Mouse (Mus musculus) limb, embryonic 14.5 days (tissue): ENCODE measurements at regions not wholly inside any gene's neighbourhood (a gene's known extent, or its start where the extent isn't known, plus 50 kb on each side); places are given as distances from the start of the nearest gene placed in this dataset.

Source experiments
- ATAC-seq: fragments of 200-750 bp; cut with Nextera tagmentation; 2 replicates; pipeline ENCODE4 v1.8.0; 2017; ENCODE audit warnings: low read depth, moderate number of reproducible peaks, moderate TSS enrichment; ENCODE audit not compliant: low FRiP score
- DNase-seq: peaks from one replicate; pipeline ENCODE4 v3.0.0-alpha.2; 2015; ENCODE audit warnings: low spot score
- H3K27ac ChIP-seq: fragments of 300-500 bp; sonication (generic); replicated peaks from 2 replicates; pipeline ENCODE4 v1.5.1; 2014; ENCODE audit warnings: low read depth, mild to moderate bottlenecking, low read length, moderate library complexity, mixed read lengths
- H3K27me3 ChIP-seq: fragments of 300-500 bp; sonication (generic); 2 replicates; pipeline ENCODE4 v1.6.1; 2014; ENCODE audit warnings: low read length, mixed read lengths; ENCODE audit not compliant: control insufficient read depth, insufficient read depth
- H3K36me3 ChIP-seq: fragments of 300-500 bp; sonication (generic); 2 replicates; pipeline ENCODE4 v1.6.1; 2014; ENCODE audit warnings: mild to moderate bottlenecking, low read length, moderate library complexity, mixed read lengths; ENCODE audit not compliant: control insufficient read depth, insufficient read depth
- H3K4me1 ChIP-seq: fragments of 300-500 bp; sonication (generic); 2 replicates; pipeline ENCODE4 v1.6.1; 2014; ENCODE audit warnings: antibody characterized with exemption, low read length, mixed read lengths; ENCODE audit not compliant: control insufficient read depth, insufficient read depth
- H3K4me2 ChIP-seq: fragments of 300-500 bp; sonication (generic); replicated peaks from 2 replicates; pipeline ENCODE4 v1.6.1; 2014; ENCODE audit warnings: low read depth, mild to moderate bottlenecking, low read length, moderate library complexity; ENCODE audit not compliant: severe bottlenecking
- H3K4me3 ChIP-seq: fragments of 300-500 bp; sonication (generic); replicated peaks from 2 replicates; pipeline ENCODE4 v1.5.1; 2014; ENCODE audit warnings: low read length
- H3K9ac ChIP-seq: fragments of 300-500 bp; sonication (generic); 2 replicates; pipeline ENCODE4 v1.6.1; 2014; ENCODE audit warnings: mild to moderate bottlenecking, low read depth, low read length, moderate library complexity; ENCODE audit not compliant: severe bottlenecking
- H3K9me3 ChIP-seq: fragments of 300-500 bp; sonication (generic); 2 replicates; pipeline ENCODE4 v1.6.1; 2016; ENCODE audit warnings: low read length; ENCODE audit not compliant: control insufficient read depth
- POLR2A ChIP-seq: fragments of 200-500 bp; IDR thresholded peaks from 2 replicates; pipeline ENCODE4 v1.8.0; 2012; ENCODE audit warnings: inconsistent platforms, mild to moderate bottlenecking, moderate library complexity, borderline replicate concordance; ENCODE audit not compliant: insufficient read depth, insufficient read length; ENCODE audit errors: extremely low read depth
- WGBS: fragments of 180-500 bp; shearing (Covaris S2); extraction: QIAGEN DNeasy Blood & Tissue Kit; methylation state at CpG from one replicate; pipeline ENCODE4 v1.1.7; 2014; 5-methylcytosine and 5-hydroxymethylcytosine counted together

GRCm38 (mm10) chr4:87570950-87571349 lies 340.7 kb upstream of the Slc24a2 start:
- no peak for DNase-seq
- 67% methylated on average over 8 of the region's 8 CpGs for WGBS
- TF ChIP-seq POLR2A = no peak
- ATAC-seq = no peak; the same call in 1 of the 2 replicates
- Histone ChIP-seq H3K9me3 (no peaks in the 10 kb centered on the region), H3K4me1 (peaks cover 19% of the 10 kb centered on the region), H3K27ac (no peak overlapping the region), H3K27me3 (no peaks in the 10 kb centered on the region), H3K9ac (no peak overlapping the region), H3K4me3 (0 out of 2 replicates have a peak overlapping the region, but pooled peaks have one; percentile 0), H3K36me3 (no peaks in the 10 kb centered on the region), H3K4me2 (peak overlapping the region; percentile 30; the same call in 1 of the 2 replicates)

- peak; percentile 61 for DNase-seq
- Histone ChIP-seq H3K27me3 (no peaks in the 10 kb centered on the region), H3K4me2 (peak overlapping the region; percentile 30), H3K27ac (0 out of 2 replicates have a peak overlapping the region, but pooled peaks have one; percentile 10), H3K36me3 (no peaks in the 10 kb centered on the region), H3K4me1 (peaks cover 19% of the 10 kb centered on the region), H3K4me3 (0 out of 2 replicates have a peak overlapping the region, but pooled peaks have one; percentile 0), H3K9me3 (no peaks in the 10 kb centered on the region), H3K9ac (no peak overlapping the region)
- 22% methylated on average over 13 of the region's 13 CpGs for WGBS
- peak; percentile 78 for ATAC-seq
- no peak for TF ChIP-seq POLR2A
These were observed 340.2 kb upstream of the Slc24a2 start for GRCm38 (mm10) chr4:87570470-87570891.

- no peaks in the 10 kb centered on the region for H3K9me3 ChIP-seq
- no peaks in the 10 kb centered on the region for H3K36me3 ChIP-seq
- no peak for TF ChIP-seq POLR2A
- DNase-seq (no peak), ATAC-seq (no peak)
- no peak overlapping the region for H3K4me3 ChIP-seq
- H3K4me2 ChIP-seq = no peak overlapping the region
- H3K9ac ChIP-seq = no peak overlapping the region
- WGBS = 87% methylated on average over 2 of the region's 2 CpGs
- no peaks in the 10 kb centered on the region for H3K27me3 ChIP-seq
- peaks cover 19% of the 10 kb centered on the region for H3K4me1 ChIP-seq
- H3K27ac ChIP-seq = no peak overlapping the region
These were observed 336.3 kb upstream of the Slc24a2 start for GRCm38 (mm10) chr4:87566616-87567015.

GRCm38 (mm10) chr4:87554912-87555311 lies 324.6 kb upstream of the Slc24a2 start:
- no peak overlapping the region for H3K9ac ChIP-seq
- TF ChIP-seq POLR2A = no peak

More at GRCm38 (mm10) chr4:87554912-87555311, 324.6 kb upstream of the Slc24a2 start:
- no peaks in the 10 kb centered on the region for H3K36me3 ChIP-seq
- no peak overlapping the region for H3K4me2 ChIP-seq
- ATAC-seq = no peak
- 70% methylated on average over 3 of the region's 3 CpGs for WGBS
- no peak overlapping the region for H3K4me3 ChIP-seq
- no peaks in the 10 kb centered on the region; the same call in 1 of the 2 replicates for H3K9me3 ChIP-seq
- DNase-seq = no peak
- no peaks in the 10 kb centered on the region for H3K4me1 ChIP-seq
- no peak overlapping the region for H3K27ac ChIP-seq
- no peaks in the 10 kb centered on the region for H3K27me3 ChIP-seq
